Mouse (Mus musculus): ENCODE results near the gene Cdk5rap3. TPM values are rescaled to one million over a fixed set of nuclear protein-coding genes. Genes with fewer than 3 reads are reported as not detected.

Gene Cdk5rap3
- total and polyA plus RNA-seq, 3 experiments: 45.2 to 55.4 TPM; not detected in 1

GRCm38 (mm10) chr11:96863206-96863995 lies 52.9 kb downstream of the Cdk5rap3 start:
- Histone ChIP-seq H3K4me3 (ENCODE audit: control insufficient read depth in 1 of 2, insufficient read depth in 1 of 2, low read depth in 2 of 2, low read length in 2 of 2) (no peak overlapping the region), H3K27me3 (ENCODE audit: control insufficient read depth in 1 of 2, insufficient read depth in 2 of 2, low read length in 2 of 2) (no peaks in the 10 kb centered on the region), H3K79me2 (ENCODE audit: control insufficient read depth, insufficient read depth, low read length, poor library complexity) (no peaks in the 10 kb centered on the region), H3K9me3 (replicated peaks; ENCODE audit: insufficient read depth, low read length) (no peaks in the 10 kb centered on the region), H3K9ac (ENCODE audit: control insufficient read depth, low read depth, low read length, poor library complexity, severe bottlenecking) (peak overlapping the region; percentile 24; the same call in 1 of the 2 replicates), H3K36me3 (ENCODE audit: control insufficient read depth in 1 of 2, insufficient read depth in 2 of 2, low read length in 2 of 2) (no peaks in the 10 kb centered on the region), H3K27ac (ENCODE audit: control insufficient read depth, low read depth, low read length) (no peak overlapping the region), H3K4me1 (ENCODE audit: control insufficient read depth in 1 of 2, insufficient read depth in 2 of 2, low read length in 2 of 2) (peaks cover 0 to 10% of the 10 kb centered on the region in 2 experiments; a peak in 1 of 4 replicates)
- TF ChIP-seq USF1 (IDR thresholded peaks at IDR 0.05; ENCODE audit: low read depth, low read length) (0 out of 2 replicates have a peak, but pooled peaks have one; percentile 24), BHLHE40 (IDR thresholded peaks at IDR 0.05; ENCODE audit: borderline replicate concordance, low read depth, low read length) (peak; percentile 29; the same call in 1 of the 2 replicates), POLR2AphosphoS2 (IDR thresholded peaks at IDR 0.05; ENCODE audit: low read length) (no peak)
- peak; percentile 89 for DNase-seq (ENCODE audit: low read depth, low spot score)

- Histone ChIP-seq H3K79me2 (ENCODE audit: control insufficient read depth, insufficient read depth, low read length, poor library complexity) (no peaks in the 10 kb centered on the region), H3K27me3 (ENCODE audit: control insufficient read depth in 1 of 2, insufficient read depth in 2 of 2, low read length in 2 of 2) (no peaks in the 10 kb centered on the region; a peak in 1 of 4 replicates), H3K36me3 (ENCODE audit: control insufficient read depth in 1 of 2, insufficient read depth in 2 of 2, low read length in 2 of 2) (no peaks in the 10 kb centered on the region), H3K9ac (ENCODE audit: control insufficient read depth, low read depth, low read length, poor library complexity, severe bottlenecking) (no peak overlapping the region; the same call in 1 of the 2 replicates), H3K4me3 (ENCODE audit: control insufficient read depth in 1 of 2, insufficient read depth in 1 of 2, low read depth in 2 of 2, low read length in 2 of 2) (peak overlapping the region; percentile 45 to 49; a peak in 3 of 4 replicates), H3K9me3 (replicated peaks; ENCODE audit: insufficient read depth, low read length) (no peaks in the 10 kb centered on the region), H3K4me1 (ENCODE audit: control insufficient read depth in 1 of 2, insufficient read depth in 2 of 2, low read length in 2 of 2) (peaks cover 0 to 10% of the 10 kb centered on the region in 2 experiments; a peak in 1 of 4 replicates), H3K27ac (ENCODE audit: control insufficient read depth, low read depth, low read length) (no peak overlapping the region)
- DNase-seq (ENCODE audit: low read depth, low spot score): no peak
- no peak for TF ChIP-seq POLR2A (IDR thresholded peaks at IDR 0.05; ENCODE audit: control insufficient read depth in 1 of 2, insufficient read depth in 1 of 2, low read depth in 1 of 2, low read length in 2 of 2, poor library complexity in 1 of 2)
- no peak for TF ChIP-seq NELFE (IDR thresholded peaks at IDR 0.05; ENCODE audit: low read depth, low read length)
- TF ChIP-seq KAT2A (conservative IDR thresholded peaks at IDR 0.05; ENCODE audit: low read depth, low read length): no peak
- no peak for TF ChIP-seq CTCF (IDR thresholded peaks at IDR 0.05 in 2 of 3, conservative IDR thresholded peaks at IDR 0.05 in 1 of 3; ENCODE audit: control insufficient read depth in 1 of 3, insufficient read depth in 1 of 3, low read depth in 2 of 3, low read length in 3 of 3, poor library complexity in 1 of 3, severe bottlenecking in 1 of 3)
- no peak for TF ChIP-seq POLR2AphosphoS2 (IDR thresholded peaks at IDR 0.05; ENCODE audit: low read length)
Measured at GRCm38 (mm10) chr11:96862534-96862933, 53.8 kb downstream of the Cdk5rap3 start.

DNA sequence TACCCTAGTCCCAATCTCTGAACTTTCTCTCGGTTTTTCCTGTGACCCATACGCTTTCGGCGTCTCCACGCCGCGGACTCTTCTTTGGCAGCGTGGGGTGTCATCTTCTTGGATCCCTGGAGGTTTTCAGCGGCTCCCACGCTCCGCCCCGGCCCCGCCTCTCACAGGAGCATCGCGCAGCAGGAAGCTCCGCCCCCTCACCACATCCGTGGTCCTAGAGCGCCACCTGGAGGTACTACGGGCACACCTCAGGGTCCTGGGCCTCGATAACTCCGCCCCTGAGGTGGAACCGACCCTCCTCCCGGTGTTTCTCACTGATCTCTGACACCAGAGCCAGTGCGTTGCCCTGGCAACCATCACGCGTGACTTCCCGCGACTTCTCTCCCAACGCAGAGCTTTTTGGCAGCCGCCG lies 54.4 kb downstream of the Cdk5rap3 start:
- Histone ChIP-seq H3K9ac (ENCODE audit: control insufficient read depth, low read depth, low read length, poor library complexity, severe bottlenecking) (peak overlapping the region; percentile 34; the same call in 1 of the 2 replicates), H3K9me3 (replicated peaks; ENCODE audit: insufficient read depth, low read length) (no peaks in the 10 kb centered on the region), H3K79me2 (ENCODE audit: control insufficient read depth, insufficient read depth, low read length, poor library complexity) (no peaks in the 10 kb centered on the region), H3K27me3 (ENCODE audit: control insufficient read depth in 1 of 2, insufficient read depth in 2 of 2, low read length in 2 of 2) (no peaks in the 10 kb centered on the region; a peak in 1 of 4 replicates), H3K36me3 (ENCODE audit: control insufficient read depth in 1 of 2, insufficient read depth in 2 of 2, low read length in 2 of 2) (no peaks in the 10 kb centered on the region), H3K27ac (ENCODE audit: control insufficient read depth, low read depth, low read length) (no peak overlapping the region), H3K4me1 (ENCODE audit: control insufficient read depth in 1 of 2, insufficient read depth in 2 of 2, low read length in 2 of 2) (peaks cover 0 to 10% of the 10 kb centered on the region in 2 experiments; a peak in 1 of 4 replicates), H3K4me3 (ENCODE audit: control insufficient read depth in 1 of 2, insufficient read depth in 1 of 2, low read depth in 2 of 2, low read length in 2 of 2) (peak overlapping the region; percentile 56 to 64)
- DNase-seq (ENCODE audit: low read depth, low spot score): peak; percentile 96
- TF ChIP-seq MXI1 (IDR thresholded peaks at IDR 0.05; ENCODE audit: low read depth, low read length) (peak; percentile 89), JUND (IDR thresholded peaks at IDR 0.05; ENCODE audit: low read depth, low read length) (no peak), MAZ (IDR thresholded peaks at IDR 0.05; ENCODE audit: low read depth, low read length) (peak; percentile 72; the same call in 1 of the 2 replicates), MAX (IDR thresholded peaks at IDR 0.05; ENCODE audit: low read length) (0 out of 2 replicates have a peak, but pooled peaks have one; percentile 28), TBP (IDR thresholded peaks at IDR 0.05; ENCODE audit: low read depth, low read length) (0 out of 2 replicates have a peak, but pooled peaks have one; percentile 32), ZNF384 (IDR thresholded peaks at IDR 0.05; ENCODE audit: low read depth, low read length) (peak; percentile 63), CTCF (IDR thresholded peaks at IDR 0.05 in 2 of 3, conservative IDR thresholded peaks at IDR 0.05 in 1 of 3; ENCODE audit: control insufficient read depth in 1 of 3, insufficient read depth in 1 of 3, low read depth in 2 of 3, low read length in 3 of 3, poor library complexity in 1 of 3, severe bottlenecking in 1 of 3) (peak; percentile 76 to 100 (median 100)), USF1 (IDR thresholded peaks at IDR 0.05; ENCODE audit: low read depth, low read length) (peak; percentile 27; the same call in 1 of the 2 replicates), POLR2A (IDR thresholded peaks at IDR 0.05; ENCODE audit: control insufficient read depth in 1 of 2, insufficient read depth in 1 of 2, low read depth in 1 of 2, low read length in 2 of 2, poor library complexity in 1 of 2) (no peak), SIN3A (IDR thresholded peaks at IDR 0.05; ENCODE audit: low read length) (peak; percentile 92), SMC3 (IDR thresholded peaks at IDR 0.05; ENCODE audit: low read depth, low read length) (peak; percentile 96), RCOR1 (IDR thresholded peaks at IDR 0.05; ENCODE audit: low read depth, low read length) (0 out of 2 replicates have a peak, but pooled peaks have one; percentile 11), ZMIZ1 (IDR thresholded peaks at IDR 0.05; ENCODE audit: low read depth, low read length) (no peak), POLR2AphosphoS5 (IDR thresholded peaks at IDR 0.05; ENCODE audit: borderline replicate concordance, low read depth, low read length) (no peak), POLR2AphosphoS2 (IDR thresholded peaks at IDR 0.05; ENCODE audit: low read length) (no peak), HCFC1 (IDR thresholded peaks at IDR 0.05; ENCODE audit: low read depth, low read length) (peak; percentile 71), UBTF (IDR thresholded peaks at IDR 0.05; ENCODE audit: borderline replicate concordance, insufficient read depth, low read depth, low read length) (no peak), CHD2 (IDR thresholded peaks at IDR 0.05; ENCODE audit: low read length) (no peak), GABPA (IDR thresholded peaks at IDR 0.05; ENCODE audit: low read depth, low read length) (no peak)
